Mouse (Mus musculus) heart, embryonic 11.5 days (tissue): ENCODE measurements around the gene Aff3. TPM values are rescaled to one million over a fixed set of nuclear protein-coding genes. Genes with fewer than 3 reads are reported as not detected.

Source experiments
- ATAC-seq: fragments of 200-750 bp; cut with Nextera tagmentation; replicated peaks from 2 replicates; pipeline ENCODE4 v1.8.0; 2017; ENCODE audit warnings: moderate library complexity; ENCODE audit not compliant: insufficient number of reproducible peaks, low FRiP score, low TSS enrichment
- H3K27ac ChIP-seq: fragments of 300-500 bp; sonication (generic); 2 replicates; pipeline ENCODE4 v1.5.1; 2014; ENCODE audit warnings: mild to moderate bottlenecking, low read depth, low read length
- H3K27me3 ChIP-seq: fragments of 300-500 bp; sonication (generic); 2 replicates; pipeline ENCODE4 v1.6.1; 2014; ENCODE audit warnings: mild to moderate bottlenecking, low read length, mixed read lengths; ENCODE audit not compliant: control insufficient read depth, insufficient read depth
- H3K36me3 ChIP-seq: fragments of 300-500 bp; sonication (generic); 2 replicates; pipeline ENCODE4 v1.6.1; 2014; ENCODE audit warnings: mild to moderate bottlenecking, low read length, moderate library complexity, mixed read lengths; ENCODE audit not compliant: control insufficient read depth, insufficient read depth
- H3K4me1 ChIP-seq: fragments of 300-500 bp; sonication (generic); 2 replicates; pipeline ENCODE4 v1.6.1; 2014; ENCODE audit warnings: low read length; ENCODE audit not compliant: control insufficient read depth, insufficient read depth
- H3K4me2 ChIP-seq: fragments of 300-500 bp; sonication (generic); 2 replicates; pipeline ENCODE4 v1.6.1; 2014; ENCODE audit warnings: mild to moderate bottlenecking, moderate library complexity
- H3K4me3 ChIP-seq: fragments of 300-500 bp; sonication (generic); 2 replicates; pipeline ENCODE4 v1.5.1; 2014; ENCODE audit warnings: low read depth, low read length
- H3K9ac ChIP-seq: fragments of 300-500 bp; sonication (generic); 2 replicates; pipeline ENCODE4 v1.6.1; 2014; ENCODE audit warnings: mild to moderate bottlenecking, low read depth, low read length, moderate library complexity
- H3K9me3 ChIP-seq: fragments of 300-500 bp; sonication (generic); replicated peaks from 2 replicates; pipeline ENCODE4 v1.6.1; 2016; ENCODE audit warnings: low read length; ENCODE audit not compliant: control insufficient read depth
- WGBS: fragments of 180-500 bp; shearing (Covaris S2); extraction: QIAGEN DNeasy Blood & Tissue Kit; methylation state at CpG from one replicate; pipeline ENCODE4 v1.1.7; 2014; ENCODE audit not compliant: insufficient replicate concordance; 5-methylcytosine and 5-hydroxymethylcytosine counted together
- polyA plus RNA-seq: library from polyadenylated mRNA; unstranded; fragments of >200 nt; fragmentation: Nextera tagmentation; extraction: Ambion mirVana; gene quantifications from 2 replicates; pipeline ENCODE4 v1.2.1, GENCODE M21; 2014

Gene Aff3
- polyA plus RNA-seq, 1 experiment from 2014 or later: 6.7 TPM

DNA sequence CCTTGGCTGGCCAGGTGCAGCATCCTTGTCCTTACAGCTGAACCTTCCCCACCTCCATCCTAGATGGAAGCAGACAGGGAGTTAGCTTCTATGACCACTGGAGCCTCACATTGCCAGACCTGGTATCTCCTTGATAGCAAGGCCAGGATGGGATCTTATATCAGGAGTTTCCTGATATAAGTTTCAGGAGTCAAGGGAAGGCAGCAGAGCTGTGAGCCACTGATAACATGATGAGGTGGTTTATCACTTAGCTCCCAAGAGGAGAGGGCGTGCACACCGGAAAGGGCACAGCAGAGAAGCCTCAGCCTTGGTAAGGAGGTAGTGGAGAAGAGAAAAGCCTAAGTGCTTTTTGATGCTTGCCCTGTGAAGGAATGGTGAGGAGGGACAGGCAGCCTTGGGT, 217.2 kb downstream of the Aff3 start:
- H3K27me3 ChIP-seq: no peaks in the 10 kb centered on the region
- no peak overlapping the region for H3K9ac ChIP-seq
- H3K4me3 ChIP-seq: no peak overlapping the region
- no peak overlapping the region for H3K4me2 ChIP-seq
- peaks cover 52% of the 10 kb centered on the region for H3K4me1 ChIP-seq
- H3K27ac ChIP-seq: no peak overlapping the region
- no peaks in the 10 kb centered on the region for H3K36me3 ChIP-seq
- no peaks in the 10 kb centered on the region for H3K9me3 ChIP-seq
- WGBS: 27% methylated on average over 2 of the region's 2 CpGs
- ATAC-seq: no peak

DNA sequence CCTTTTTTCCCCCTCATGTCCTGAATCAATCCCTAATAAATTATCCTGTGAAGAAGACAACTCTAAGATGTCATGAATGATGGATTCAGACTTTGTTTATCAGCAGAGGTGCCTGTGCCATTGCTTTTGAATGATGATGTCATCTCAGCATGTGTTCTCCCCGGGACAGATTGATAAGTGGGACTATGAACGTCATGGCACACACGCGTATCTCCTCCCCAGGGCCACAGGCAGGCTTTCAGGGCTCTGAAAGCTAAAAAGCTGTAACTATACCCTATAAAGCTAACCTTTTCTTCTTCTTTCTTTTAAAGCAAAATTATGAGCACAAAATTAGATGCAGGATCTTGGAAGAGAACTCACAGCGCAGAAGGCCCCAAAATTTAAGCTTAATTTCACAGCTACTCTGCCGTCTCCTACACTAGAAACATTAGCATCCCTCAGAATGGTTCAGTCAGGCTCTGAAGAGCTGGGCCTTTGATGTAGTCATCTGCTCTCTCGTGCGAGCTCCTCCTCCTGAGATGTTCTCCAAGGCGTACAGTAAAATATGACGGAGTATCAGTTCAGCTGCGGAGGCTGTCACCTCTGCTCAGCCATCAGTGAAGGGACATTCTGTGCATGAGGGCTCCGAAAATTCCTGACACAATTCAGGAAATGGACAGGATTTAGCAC, 218.5 kb downstream of the Aff3 start:
- Histone ChIP-seq H3K36me3 (no peaks in the 10 kb centered on the region), H3K4me1 (peaks cover 63% of the 10 kb centered on the region), H3K4me3 (no peak overlapping the region), H3K27ac (no peak overlapping the region), H3K27me3 (no peaks in the 10 kb centered on the region), H3K9ac (no peak overlapping the region), H3K9me3 (no peaks in the 10 kb centered on the region), H3K4me2 (no peak overlapping the region)
- WGBS: 60% methylated on average over 12 of the region's 12 CpGs
- no peak for ATAC-seq

DNA sequence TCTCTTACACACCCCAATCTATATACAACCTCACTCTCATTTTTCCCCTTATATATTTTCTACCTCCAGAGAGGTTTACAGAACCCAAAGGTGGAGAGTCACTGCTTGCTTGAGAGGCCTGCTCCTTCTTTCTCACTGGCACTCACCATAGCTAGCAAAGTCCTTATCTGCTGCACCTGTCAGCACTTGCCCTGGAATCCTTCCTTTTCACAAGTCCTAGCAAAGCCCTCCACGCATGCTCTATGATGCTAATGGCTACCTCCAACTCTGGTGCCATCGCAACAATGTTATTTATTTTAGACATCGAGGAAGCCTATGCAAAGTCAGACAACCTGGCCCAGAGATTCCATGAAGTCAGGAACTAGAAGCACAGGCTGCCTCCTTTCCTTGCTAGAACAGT, 221.9 kb downstream of the Aff3 start:
- ATAC-seq: peak; percentile 69; the same call in 1 of the 2 replicates
- no peaks in the 10 kb centered on the region for H3K27me3 ChIP-seq
- H3K27ac ChIP-seq: peak overlapping the region; percentile 83
- H3K36me3 ChIP-seq: no peaks in the 10 kb centered on the region
- H3K9me3 ChIP-seq: no peaks in the 10 kb centered on the region
- H3K4me3 ChIP-seq: no peak overlapping the region
- peaks cover 62% of the 10 kb centered on the region for H3K4me1 ChIP-seq
- no peak overlapping the region for H3K9ac ChIP-seq
- 15% methylated on average over 3 of the region's 3 CpGs for WGBS
- peak overlapping the region; percentile 35 for H3K4me2 ChIP-seq

DNA sequence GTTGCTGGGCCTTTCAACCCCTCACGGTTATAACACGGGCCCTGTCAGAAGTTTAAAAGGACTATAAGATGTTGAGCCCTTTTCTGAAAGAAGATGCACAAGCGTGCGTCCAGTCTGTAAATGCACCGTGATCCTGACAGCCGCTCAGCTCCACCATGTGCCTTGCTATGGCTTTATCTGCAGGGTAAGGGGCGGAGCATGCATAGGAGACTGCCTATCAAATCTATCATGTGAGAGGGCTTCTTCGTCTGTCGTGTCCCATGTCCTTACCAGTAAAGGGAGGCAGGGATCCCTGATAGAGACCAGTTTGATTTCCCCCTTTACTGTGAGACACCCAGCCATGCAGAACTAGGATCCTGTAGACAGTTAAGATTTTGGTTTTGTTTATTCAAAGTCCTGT, 222.3 kb downstream of the Aff3 start:
- no peak overlapping the region for H3K9ac ChIP-seq
- no peak overlapping the region for H3K4me3 ChIP-seq
- H3K9me3 ChIP-seq: no peaks in the 10 kb centered on the region
- H3K27ac ChIP-seq: peak overlapping the region; percentile 83
- H3K4me2 ChIP-seq: peak overlapping the region; percentile 31
- peak; percentile 44; the same call in 1 of the 2 replicates for ATAC-seq
- WGBS: 30% methylated on average over 9 of the region's 9 CpGs
- no peaks in the 10 kb centered on the region for H3K27me3 ChIP-seq
- H3K36me3 ChIP-seq: no peaks in the 10 kb centered on the region
- peaks cover 61% of the 10 kb centered on the region for H3K4me1 ChIP-seq

DNA sequence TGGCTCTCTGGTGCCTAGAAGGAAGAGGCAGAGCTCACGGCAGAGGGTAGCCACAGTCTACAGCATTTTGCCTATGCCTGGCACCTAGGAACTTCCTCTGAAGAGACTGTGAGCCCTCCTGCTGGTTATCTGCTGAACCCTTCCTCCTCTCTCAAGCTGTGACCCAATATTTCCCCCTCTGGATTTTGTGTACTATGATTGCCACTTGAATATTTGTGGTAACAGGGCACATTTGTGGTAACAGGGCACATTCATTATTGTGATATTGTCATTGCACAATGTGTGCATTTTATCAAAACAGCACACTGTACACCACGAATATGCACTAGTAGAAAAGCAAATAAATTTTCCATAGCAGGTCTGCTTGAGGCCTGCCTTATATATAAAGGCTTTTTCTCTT, 223.0 kb downstream of the Aff3 start:
- Histone ChIP-seq H3K4me3 (no peak overlapping the region), H3K27me3 (no peaks in the 10 kb centered on the region), H3K9ac (no peak overlapping the region), H3K4me1 (peaks cover 60% of the 10 kb centered on the region), H3K4me2 (no peak overlapping the region), H3K27ac (peak overlapping the region; percentile 83), H3K9me3 (no peaks in the 10 kb centered on the region), H3K36me3 (no peaks in the 10 kb centered on the region)
- ATAC-seq: no peak
- 53% methylated on average over 2 of the region's 2 CpGs for WGBS

DNA sequence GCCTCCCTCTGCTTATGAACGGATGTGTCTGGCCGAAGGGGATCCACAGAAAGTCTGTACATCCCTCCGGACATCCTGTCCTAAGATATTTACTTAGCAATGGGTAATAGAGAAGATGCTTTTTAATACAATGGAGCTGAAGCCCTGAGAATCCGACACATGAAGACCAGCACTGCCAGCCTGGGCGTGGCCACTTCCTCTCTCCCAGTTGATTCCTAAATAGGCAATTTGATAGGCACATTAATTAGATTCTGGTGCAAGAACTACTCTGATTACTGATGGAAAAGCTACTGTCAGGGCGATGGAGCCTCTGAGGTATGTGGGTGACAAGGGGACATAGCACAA, 224.3 kb downstream of the Aff3 start:
- Histone ChIP-seq H3K9me3 (no peaks in the 10 kb centered on the region), H3K9ac (no peak overlapping the region), H3K27ac (no peak overlapping the region), H3K36me3 (no peaks in the 10 kb centered on the region), H3K4me3 (no peak overlapping the region), H3K27me3 (no peaks in the 10 kb centered on the region), H3K4me1 (peaks cover 50% of the 10 kb centered on the region), H3K4me2 (no peak overlapping the region)
- WGBS: 78% methylated on average over 6 of the region's 6 CpGs
- ATAC-seq: no peak

DNA sequence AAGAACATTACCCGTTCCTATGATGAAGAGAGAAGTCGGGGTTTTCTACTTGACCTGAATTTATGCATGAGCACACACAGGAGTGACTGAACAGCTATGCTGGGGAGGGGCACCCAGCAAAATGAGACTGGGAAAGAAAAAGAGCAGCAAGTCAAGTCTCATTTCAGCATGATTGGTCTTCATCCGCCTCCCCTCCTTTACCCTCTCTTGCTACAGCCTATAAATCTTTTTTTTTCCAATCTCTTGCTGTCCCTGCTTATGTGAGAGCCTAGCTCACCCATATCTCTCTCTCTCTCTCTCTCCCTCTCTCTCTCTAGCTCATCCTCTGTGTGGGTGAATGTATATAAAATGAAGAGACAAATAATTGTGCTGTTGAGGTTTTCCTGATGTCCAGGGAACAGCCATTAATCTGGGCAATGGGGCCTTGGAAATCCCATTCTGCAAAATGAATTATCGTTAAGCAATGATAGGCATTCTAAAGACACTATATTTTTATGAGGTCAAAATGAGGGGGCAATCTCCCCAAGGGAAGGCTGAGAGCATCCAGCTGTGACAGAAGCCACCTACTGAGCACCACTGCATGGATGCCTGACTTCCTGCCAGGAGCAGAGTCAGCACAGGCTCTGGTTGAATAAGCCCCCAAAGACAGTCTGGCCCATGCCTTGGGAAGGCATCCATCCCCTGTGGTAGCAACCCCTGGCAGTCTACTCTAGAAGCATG, 224.8 kb downstream of the Aff3 start:
- no peak overlapping the region for H3K4me2 ChIP-seq

DNA sequence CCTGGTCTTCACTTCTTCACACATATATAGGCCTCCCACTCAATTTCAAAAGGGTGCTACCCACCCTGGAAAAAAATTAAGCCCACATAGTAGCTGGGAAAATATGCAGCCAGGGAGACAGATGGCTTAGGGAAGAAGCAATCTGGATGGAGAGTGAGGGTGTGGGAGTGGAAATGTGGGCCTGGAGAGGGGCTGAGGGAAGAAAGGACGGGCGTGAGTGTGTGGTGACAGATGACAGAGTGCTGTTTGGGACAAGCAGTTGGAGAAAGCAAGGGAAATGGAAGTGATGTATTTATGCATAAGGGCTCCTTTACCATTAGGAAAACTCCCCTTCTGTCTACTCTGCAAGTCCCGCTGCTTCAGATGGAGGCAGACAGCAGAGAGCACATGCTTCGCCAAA, 226.3 kb downstream of the Aff3 start:
- Histone ChIP-seq H3K4me1 (peaks cover 45% of the 10 kb centered on the region), H3K27ac (peak overlapping the region; percentile 46), H3K4me2 (peak overlapping the region; percentile 34), H3K36me3 (no peaks in the 10 kb centered on the region), H3K9me3 (no peaks in the 10 kb centered on the region), H3K4me3 (no peak overlapping the region), H3K27me3 (no peaks in the 10 kb centered on the region), H3K9ac (no peak overlapping the region)
- whole genome bisulfite sequencing: 12% methylated on average over 4 of the region's 4 CpGs
- ATAC-seq: no peak

More for the DNA sequence above, 224.8 kb downstream of the Aff3 start:
- ATAC-seq: no peak
- WGBS: 69% methylated on average over 4 of the region's 4 CpGs
- Histone ChIP-seq H3K9me3 (no peaks in the 10 kb centered on the region), H3K9ac (no peak overlapping the region), H3K4me1 (peaks cover 49% of the 10 kb centered on the region), H3K36me3 (no peaks in the 10 kb centered on the region), H3K4me3 (no peak overlapping the region), H3K27me3 (no peaks in the 10 kb centered on the region), H3K27ac (no peak overlapping the region)

DNA sequence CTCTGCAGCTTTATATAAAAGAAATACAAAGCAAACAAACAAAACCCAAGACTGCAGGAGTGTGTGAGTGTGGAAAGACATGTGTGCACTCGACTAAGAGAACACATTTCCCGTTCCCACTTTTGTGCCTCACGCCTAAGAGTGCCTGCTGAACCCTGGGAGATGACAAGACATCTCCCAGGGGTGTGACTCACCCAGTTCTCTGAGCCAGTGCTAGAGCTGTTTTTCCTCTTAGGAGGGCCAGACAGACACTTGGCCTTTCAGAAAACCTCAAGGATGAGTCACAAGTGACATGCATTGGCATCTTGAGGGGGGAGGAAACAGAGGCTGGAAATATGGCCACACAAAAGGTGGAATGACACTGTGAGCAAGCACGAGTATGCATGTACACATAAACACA, 227.1 kb downstream of the Aff3 start:
- no peak overlapping the region for H3K9ac ChIP-seq
- H3K27me3 ChIP-seq: no peaks in the 10 kb centered on the region
- WGBS: 33% methylated on average over 4 of the region's 4 CpGs
- H3K4me2 ChIP-seq: no peak overlapping the region
- peaks cover 40% of the 10 kb centered on the region for H3K4me1 ChIP-seq
- no peak for ATAC-seq
- H3K27ac ChIP-seq: no peak overlapping the region
- H3K9me3 ChIP-seq: no peaks in the 10 kb centered on the region
- H3K4me3 ChIP-seq: no peak overlapping the region
- no peaks in the 10 kb centered on the region for H3K36me3 ChIP-seq
